8 mouse cellular contexts compared by ENCODE assay signal in genomic region chr1:161286726-161287310, GRCm38 (mm10). TPM values are rescaled to one million over a fixed set of nuclear protein-coding genes. Genes with fewer than 3 reads are reported as not detected.
DNase-seq lines count a peak whose midpoint lies in the region; ATAC-seq and TF ChIP-seq lines count a peak whose summit lies in the region.

No protein-coding gene starts in this region.

- 20% methylated on average over 11 of the region's 11 CpGs for WGBS in embryonic facial prominence, embryonic 13.5 days
- WGBS in heart, embryonic 15.5 days: 22% methylated on average over 11 of the region's 11 CpGs
- WGBS in kidney, postnatal 0 days: 28% methylated on average over 11 of the region's 11 CpGs

- peak; percentile 63 to 69 for DNase-seq in CD8-positive naive resting alpha-beta T cell, adult 2 months (ENCODE audit: low read depth in 2 of 2, low spot score in 2 of 2)
- peak; percentile 47 for DNase-seq in adrenal gland, postnatal 25 days
- peak; percentile 58 for DNase-seq in kidney, postnatal 0 days (ENCODE audit: low spot score)
- peak; percentile 70 for DNase-seq in liver
- peak; percentile 16 for DNase-seq in telencephalon, adult 2 months (ENCODE audit: low read depth, low spot score)

- peak; percentile 75 for TF ChIP-seq CTCF in kidney, postnatal 0 days (IDR thresholded peaks at IDR 0.05; ENCODE audit: low read depth)

- H3K4me3 ChIP-seq in embryonic facial prominence, embryonic 13.5 days: no peak overlapping the region
- H3K4me3 ChIP-seq in heart, embryonic 15.5 days: no peak overlapping the region
- no peak overlapping the region for H3K4me3 ChIP-seq in kidney, postnatal 0 days (replicated peaks; ENCODE audit: low read depth, low read length)

- H3K36me3 ChIP-seq in embryonic facial prominence, embryonic 13.5 days: no peaks in the 10 kb centered on the region
- no peaks in the 10 kb centered on the region for H3K36me3 ChIP-seq in heart, embryonic 15.5 days
- no peaks in the 10 kb centered on the region for H3K36me3 ChIP-seq in kidney, postnatal 0 days (ENCODE audit: insufficient read depth, low read length)

- H3K9me3 ChIP-seq in embryonic facial prominence, embryonic 13.5 days: 0 out of 2 replicates have a peak, but pooled peaks cover 4% of the 10 kb centered on the region
- no peaks in the 10 kb centered on the region for H3K9me3 ChIP-seq in heart, embryonic 15.5 days (replicated peaks)
- no peaks in the 10 kb centered on the region for H3K9me3 ChIP-seq in kidney, postnatal 0 days (replicated peaks; ENCODE audit: low read length)

- no peaks in the 10 kb centered on the region for H3K4me1 ChIP-seq in embryonic facial prominence, embryonic 13.5 days
- H3K4me1 ChIP-seq in heart, embryonic 15.5 days (replicated peaks): no peaks in the 10 kb centered on the region
- H3K4me1 ChIP-seq in kidney, postnatal 0 days (replicated peaks; ENCODE audit: insufficient read depth, low read length): no peaks in the 10 kb centered on the region

- no peak for ATAC-seq in embryonic facial prominence, embryonic 13.5 days (ENCODE audit: insufficient number of reproducible peaks, insufficient read depth, low FRiP score, low TSS enrichment, low read depth)
- ATAC-seq in heart, embryonic 15.5 days (replicated peaks; ENCODE audit: insufficient number of reproducible peaks, insufficient read depth, low FRiP score, low read depth): no peak
- 0 out of 2 replicates have a peak, but pooled peaks have one; percentile 66 for ATAC-seq in kidney, postnatal 0 days (replicated peaks; ENCODE audit: low FRiP score, low read depth)
- peak; percentile 67; the same call in 1 of the 2 replicates for ATAC-seq in monocyte, adult 5-6 weeks (replicated peaks; ENCODE audit: insufficient number of reproducible peaks, low FRiP score, low TSS enrichment, poor library complexity, severe bottlenecking)

- no peak overlapping the region for H3K9ac ChIP-seq in embryonic facial prominence, embryonic 13.5 days
- H3K9ac ChIP-seq in heart, embryonic 15.5 days: no peak overlapping the region
- no peak overlapping the region for H3K9ac ChIP-seq in kidney, postnatal 0 days (ENCODE audit: low read depth, low read length)

- no peak overlapping the region for H3K27ac ChIP-seq in embryonic facial prominence, embryonic 13.5 days
- no peak overlapping the region for H3K27ac ChIP-seq in heart, embryonic 15.5 days
- no peak overlapping the region for H3K27ac ChIP-seq in kidney, postnatal 0 days

- peak overlapping the region; percentile 30; the same call in 1 of the 2 replicates for H3K4me2 ChIP-seq in embryonic facial prominence, embryonic 13.5 days
- peak overlapping the region; percentile 23; the same call in 1 of the 2 replicates for H3K4me2 ChIP-seq in heart, embryonic 15.5 days
- H3K4me2 ChIP-seq in kidney, postnatal 0 days (ENCODE audit: low read length): no peak overlapping the region

- no peaks in the 10 kb centered on the region for H3K27me3 ChIP-seq in embryonic facial prominence, embryonic 13.5 days
- H3K27me3 ChIP-seq in heart, embryonic 15.5 days: no peaks in the 10 kb centered on the region
- no peaks in the 10 kb centered on the region for H3K27me3 ChIP-seq in kidney, postnatal 0 days (ENCODE audit: insufficient read depth, low read length)

RNA-seq across cellular contexts. Expression of gene Prdx6, which starts 35.8 kb away (rescaled TPM):
- total RNA-seq in adrenal gland, postnatal 25 days (2021): 485 and 567 TPM in 2 replicates
- 386 and 412 TPM in 2 replicates for polyA plus RNA-seq in embryonic facial prominence, embryonic 13.5 days (2015; fragmentation: Nextera tagmentation; extraction: Ambion mirVana)
- 302 and 315 TPM in 2 replicates for polyA plus RNA-seq in heart, embryonic 15.5 days (2015; fragmentation: Nextera tagmentation; extraction: Ambion mirVana)
- 361 and 381 TPM in 2 replicates for polyA plus RNA-seq in kidney, postnatal 0 days (2015; fragmentation: Nextera tagmentation; extraction: Ambion mirVana)
- 147 to 194 TPM (median 189 TPM) in 3 replicates for total RNA-seq in monocyte, adult 5-6 weeks (2017)

Comparison
In these comparisons a context has a peak if more than half of its experiments do, and no peak if none do; other contexts are left out.
1. DNase-seq: peak in every context shown above with its lines; median percentile 70 in liver; 66 in CD8-positive naive resting alpha-beta T cell, adult 2 months; 58 in kidney, postnatal 0 days; 47 in adrenal gland, postnatal 25 days; 16 in telencephalon, adult 2 months.
2. ATAC-seq: peak in kidney, postnatal 0 days (single experiment) and monocyte, adult 5-6 weeks (single experiment); none in embryonic facial prominence, embryonic 13.5 days (single experiment) and heart, embryonic 15.5 days (single experiment).